Mouse (Mus musculus) liver, postnatal 0 days (tissue): ENCODE measurements around the gene Crygn.

Experiments
- CTCF ChIP-seq: sonication (generic); IDR thresholded peaks from 2 replicates; pipeline ENCODE4 v1.5.1; 2016; ENCODE audit warnings: antibody characterized with exemption, low read depth
- EP300 ChIP-seq: IDR thresholded peaks from 2 replicates; pipeline ENCODE4 v1.6.1; 2016; ENCODE audit warnings: antibody characterized with exemption, low read depth, mild to moderate bottlenecking

- TF ChIP-seq EP300 (no peak), CTCF (no peak)
Measured at GRCm38 (mm10) chr5:24704615-24705014, 53.2 kb downstream of the Crygn start.
